Mouse (Mus musculus) megakaryocyte, embryonic 14.5 days (primary cell): ENCODE measurements around the gene Slc6a11. TPM values are rescaled to one million over a fixed set of nuclear protein-coding genes. Genes with fewer than 3 reads are reported as not detected.

Source experiments
- H3K27me3 ChIP-seq: replicated peaks from 2 replicates; pipeline ENCODE3; 2012; ENCODE audit warnings: inconsistent platforms
- H3K36me3 ChIP-seq: replicated peaks from 2 replicates; pipeline ENCODE3; 2012; ENCODE audit warnings: low read length, inconsistent platforms, mixed read lengths
- H3K4me1 ChIP-seq: 2 replicates; pipeline ENCODE4 v1.6.1; 2012; ENCODE audit warnings: inconsistent platforms
- H3K4me3 ChIP-seq: replicated peaks from 2 replicates; pipeline ENCODE3; 2012; ENCODE audit warnings: moderate library complexity, mild to moderate bottlenecking, inconsistent platforms
- H3K9me3 ChIP-seq: 2 replicates; pipeline ENCODE4 v1.6.1; 2012; ENCODE audit warnings: inconsistent platforms
- FLI1 ChIP-seq: IDR thresholded peaks from 2 replicates; pipeline ENCODE4 v1.6.1; 2012; ENCODE audit warnings: low read length, inconsistent platforms, mixed read lengths
- GATA1 ChIP-seq: IDR thresholded peaks from 3 replicates; pipeline ENCODE4 v1.6.1; 2012; ENCODE audit warnings: mixed read lengths, low read length, inconsistent platforms, borderline replicate concordance
- polyA plus RNA-seq: library from polyadenylated mRNA; stranded (reverse); fragments of >175 nt; gene quantifications from 2 replicates; pipeline ENCODE4 v1.2.3, GENCODE M21; 2012; ENCODE audit warnings: low replicate concordance; ENCODE audit not compliant: insufficient read depth

Slc6a11 gene
- polyA plus RNA-seq, 1 experiment = not detected

DNA sequence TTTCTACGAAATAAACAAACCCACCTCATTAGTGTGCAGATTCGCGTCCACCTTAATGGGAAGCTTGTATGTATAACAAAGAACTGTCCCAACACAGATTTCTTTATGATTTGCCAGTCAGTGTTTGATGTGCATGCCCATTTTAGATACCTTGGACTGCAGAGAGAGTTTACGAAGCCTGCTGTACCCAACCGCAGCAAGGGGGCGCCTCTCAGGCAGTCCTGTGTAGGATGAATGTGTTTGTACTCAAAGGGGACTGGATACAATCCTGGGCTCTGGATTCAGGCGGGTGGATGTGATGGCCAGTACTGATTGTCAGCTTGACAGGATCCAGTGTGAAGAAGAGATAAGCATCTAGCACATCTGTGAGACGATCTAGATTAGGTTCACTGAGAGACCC lies 144.8 kb downstream of the Slc6a11 start:
- no peak overlapping the region for H3K4me3 ChIP-seq
- no peaks in the 10 kb centered on the region for H3K9me3 ChIP-seq
- no peaks in the 10 kb centered on the region for H3K4me1 ChIP-seq
- no peak for TF ChIP-seq FLI1
- H3K27me3 ChIP-seq = peaks cover 38% of the 10 kb centered on the region
- H3K36me3 ChIP-seq = no peaks in the 10 kb centered on the region

DNA sequence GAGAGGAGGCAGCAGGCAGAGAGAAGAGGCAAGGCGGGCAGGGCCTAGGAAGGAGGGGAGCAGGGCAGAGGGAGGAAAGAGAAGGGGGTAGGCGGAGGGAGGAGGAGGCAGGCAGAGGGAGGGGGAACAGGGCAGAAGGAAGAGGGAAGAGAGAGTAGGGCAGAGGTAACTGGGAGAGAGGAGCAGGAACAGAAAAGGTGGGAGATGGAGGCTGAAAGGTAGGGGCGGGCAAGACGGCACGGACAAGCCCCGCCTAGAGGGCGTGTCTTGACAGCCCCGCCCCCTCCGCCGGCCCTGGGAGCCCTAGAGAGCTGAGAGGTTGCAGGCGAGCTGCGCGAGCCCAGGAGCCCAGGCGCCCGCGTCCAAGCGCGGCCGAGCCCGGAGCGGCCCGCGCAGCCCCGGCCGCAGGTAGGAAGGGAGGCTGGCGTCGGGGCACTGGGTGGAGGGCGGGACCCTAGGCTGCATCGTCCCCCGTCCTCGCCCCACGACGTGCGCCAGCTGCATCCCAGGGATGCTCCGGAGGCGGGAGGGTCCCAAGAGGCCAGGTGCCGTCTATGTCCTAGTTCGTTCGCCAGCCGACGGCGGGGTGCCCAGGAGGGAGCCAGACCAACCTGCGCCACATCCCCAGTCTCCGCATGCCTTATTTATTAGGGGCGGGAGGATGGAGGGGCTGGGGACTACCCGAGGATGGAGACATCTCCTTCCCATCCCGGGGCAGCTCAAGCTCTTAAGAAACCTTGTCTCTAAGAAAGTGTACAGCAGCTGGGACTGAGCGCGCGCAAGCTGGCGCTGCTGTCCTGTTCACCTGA lies 151.6 kb downstream of the Slc6a11 start, which contains the start of gene Slc6a1:
TSS of gene Slc6a1 (plus strand) at position 167 of the 809 bp plus-strand sequence.
- no peak within 1 kb of the TSS for H3K4me3 ChIP-seq
- H3K36me3 ChIP-seq = no peaks in the 10 kb centered on the region
- H3K27me3 ChIP-seq = peaks cover 64% of the 10 kb centered on the region
- H3K9me3 ChIP-seq = no peaks in the 10 kb centered on the region
- H3K4me1 ChIP-seq = no peaks in the 10 kb centered on the region; the same call in 1 of the 2 replicates
- TF ChIP-seq FLI1 (no peak), GATA1 (no peak)

DNA sequence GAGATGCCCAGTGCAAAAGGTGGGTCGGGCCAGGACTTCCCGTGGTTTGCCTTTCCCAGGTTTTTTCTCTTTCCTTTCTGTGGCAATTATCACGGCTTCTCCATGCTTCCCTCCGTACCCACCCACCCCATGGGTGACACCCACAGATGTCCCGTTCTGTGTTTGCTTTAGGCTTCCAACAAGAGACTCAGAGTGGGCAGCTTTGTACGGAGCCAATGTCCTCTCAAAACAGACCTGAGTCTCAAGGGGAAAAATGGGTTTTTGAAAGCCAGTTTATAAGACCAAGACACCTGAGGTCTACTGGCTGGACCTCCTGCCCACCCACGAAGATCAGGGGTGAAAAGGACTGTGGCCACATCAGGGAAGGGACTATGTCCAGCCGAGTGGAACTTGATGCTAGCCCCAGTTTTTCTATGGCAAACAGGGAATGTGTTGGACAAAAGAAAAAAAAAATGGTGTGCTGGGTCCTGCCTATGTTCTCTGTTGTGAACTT lies 152.3 kb downstream of the Slc6a11 start:
- no peak for TF ChIP-seq FLI1
- TF ChIP-seq GATA1 = no peak
- peaks cover 67% of the 10 kb centered on the region for H3K27me3 ChIP-seq
- H3K36me3 ChIP-seq = no peaks in the 10 kb centered on the region
- no peaks in the 10 kb centered on the region for H3K9me3 ChIP-seq
- H3K4me3 ChIP-seq = no peak overlapping the region
- no peaks in the 10 kb centered on the region; the same call in 1 of the 2 replicates for H3K4me1 ChIP-seq

DNA sequence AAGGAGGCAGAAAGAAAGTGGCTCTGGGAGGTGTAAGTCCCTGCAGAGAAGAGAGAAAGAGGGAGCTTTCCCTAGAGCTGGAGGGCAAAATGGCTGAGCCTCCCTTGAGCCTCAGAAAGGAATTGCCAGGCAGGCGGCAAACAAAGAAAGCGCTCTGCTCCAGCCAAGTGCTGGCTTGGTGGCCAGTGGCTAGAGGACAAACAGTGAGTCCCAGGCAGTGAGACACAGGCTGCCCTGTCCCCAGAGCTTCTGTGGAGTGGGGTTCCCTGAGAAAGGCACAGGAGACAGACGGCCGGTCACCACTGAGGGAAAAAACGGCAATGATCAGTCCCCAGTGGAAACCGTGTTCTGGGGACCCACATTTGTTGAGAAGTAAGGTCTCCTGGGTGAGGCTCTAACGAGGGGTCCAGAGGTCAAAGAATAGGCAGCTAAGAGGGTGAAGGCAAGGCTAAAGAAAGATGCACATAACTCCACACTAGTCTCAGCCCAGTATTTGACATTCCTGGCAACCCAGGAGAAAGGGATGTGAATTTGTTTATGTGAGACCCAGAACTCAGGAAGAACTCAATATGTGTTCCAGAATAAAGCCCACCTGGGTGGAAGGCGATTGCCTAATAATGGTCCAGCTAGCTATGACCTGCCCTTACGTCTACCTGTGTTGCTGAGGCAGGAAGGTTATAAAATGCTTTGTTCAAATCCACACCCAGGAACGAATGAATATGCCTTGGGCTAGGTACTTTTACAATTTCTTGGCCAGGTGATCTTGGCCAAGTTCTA lies 153.1 kb downstream of the Slc6a11 start:
- Histone ChIP-seq H3K9me3 (no peaks in the 10 kb centered on the region), H3K27me3 (peaks cover 70% of the 10 kb centered on the region)
- TF ChIP-seq FLI1 = no peak
- TF ChIP-seq GATA1 = no peak

DNA sequence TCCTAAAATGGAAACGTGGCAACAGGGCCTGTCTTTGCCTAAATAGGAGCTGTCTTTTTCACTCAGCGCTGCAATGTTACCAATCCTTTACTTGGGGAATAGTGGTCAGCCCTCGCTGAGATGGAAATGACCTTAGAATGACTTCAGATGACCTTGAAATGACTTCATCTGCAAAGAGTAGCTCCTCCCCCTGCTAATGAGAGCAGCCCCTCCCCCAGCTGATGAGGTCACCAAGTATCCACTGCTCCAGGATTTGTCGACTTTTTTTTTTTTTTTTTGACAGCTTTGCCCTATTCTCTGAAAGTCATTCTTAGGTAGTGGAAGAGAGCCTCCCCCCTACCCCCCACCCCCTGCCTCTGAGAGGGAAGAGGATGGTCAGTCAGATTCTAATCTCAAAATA lies 154.4 kb downstream of the Slc6a11 start:
- no peak overlapping the region for H3K4me3 ChIP-seq
- H3K4me1 ChIP-seq = peaks cover 3% of the 10 kb centered on the region; the same call in 1 of the 2 replicates
- TF ChIP-seq FLI1 (no peak), GATA1 (no peak)
- peaks cover 78% of the 10 kb centered on the region for H3K27me3 ChIP-seq
- no peaks in the 10 kb centered on the region for H3K9me3 ChIP-seq
- H3K36me3 ChIP-seq = no peaks in the 10 kb centered on the region

More for the DNA sequence above, 153.1 kb downstream of the Slc6a11 start:
- Histone ChIP-seq H3K4me1 (peaks cover 3% of the 10 kb centered on the region; the same call in 1 of the 2 replicates), H3K36me3 (no peaks in the 10 kb centered on the region), H3K4me3 (no peak overlapping the region)

DNA sequence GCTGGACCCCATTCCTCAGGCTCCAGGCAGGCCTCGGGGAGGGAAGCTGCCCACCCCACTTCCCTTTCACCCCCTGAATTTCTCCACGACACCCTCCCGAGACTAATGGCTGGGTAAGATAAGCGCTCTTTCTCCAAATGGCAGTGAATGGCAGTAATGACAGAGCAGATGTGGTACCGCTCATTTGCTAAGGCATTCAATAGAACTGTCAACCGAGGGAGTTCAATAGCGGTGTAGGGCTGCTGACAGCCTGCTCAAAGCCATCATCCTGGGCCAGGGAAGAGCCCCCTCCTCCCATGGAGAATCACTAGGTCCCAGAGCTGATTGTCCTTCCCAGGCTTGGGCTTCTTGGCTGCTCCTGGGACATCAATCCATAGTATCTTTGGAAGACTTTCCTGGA lies 158.1 kb downstream of the Slc6a11 start:
- Histone ChIP-seq H3K27me3 (peaks cover 62% of the 10 kb centered on the region), H3K9me3 (no peaks in the 10 kb centered on the region), H3K36me3 (no peaks in the 10 kb centered on the region), H3K4me3 (no peak overlapping the region), H3K4me1 (peaks cover 8% of the 10 kb centered on the region; the same call in 1 of the 2 replicates)
- no peak for TF ChIP-seq FLI1
- no peak for TF ChIP-seq GATA1

DNA sequence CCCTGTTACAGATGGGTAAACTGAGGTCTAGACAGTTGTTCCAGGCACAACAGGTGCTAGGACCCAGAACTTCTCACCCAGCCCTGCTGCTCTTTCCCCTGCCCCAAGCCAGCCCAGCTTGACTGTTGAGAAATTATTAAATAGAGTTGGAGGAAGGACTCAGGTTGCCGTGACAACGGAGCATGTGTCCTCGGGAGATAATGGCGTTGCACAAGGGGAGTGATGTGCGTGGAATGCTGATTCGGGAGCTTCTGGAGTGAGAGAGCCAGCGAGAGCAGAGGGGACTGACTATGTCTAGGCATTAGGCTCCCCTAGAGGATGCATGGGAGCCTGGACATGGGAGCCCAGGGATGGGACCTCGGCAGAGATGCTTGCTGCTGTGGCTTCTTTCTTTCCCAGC lies 159.1 kb downstream of the Slc6a11 start:
- no peak for TF ChIP-seq FLI1
- no peak for TF ChIP-seq GATA1
- Histone ChIP-seq H3K9me3 (no peaks in the 10 kb centered on the region), H3K27me3 (peaks cover 57% of the 10 kb centered on the region)

DNA sequence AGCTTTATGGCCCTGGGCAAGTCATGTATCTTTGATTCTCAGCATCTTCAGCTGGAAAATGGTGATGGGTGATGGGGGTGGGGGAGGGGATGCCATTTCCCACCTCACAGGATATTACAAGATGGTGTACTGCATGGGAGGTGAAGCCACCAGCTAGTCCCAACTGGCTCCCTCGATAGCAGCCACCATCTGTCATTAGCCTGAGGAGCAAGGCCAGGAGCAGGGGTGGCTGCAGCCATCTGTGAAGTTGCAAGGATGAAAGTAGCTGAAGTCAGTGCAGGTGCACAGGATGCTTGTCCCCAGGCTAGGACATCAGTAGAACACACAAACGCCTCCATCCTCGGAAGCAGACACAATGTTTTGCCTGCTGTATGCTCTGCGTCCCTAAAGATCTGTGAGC lies 159.9 kb downstream of the Slc6a11 start:
- H3K27me3 ChIP-seq = peaks cover 57% of the 10 kb centered on the region
- TF ChIP-seq GATA1 (no peak), FLI1 (no peak)
- H3K4me3 ChIP-seq = no peak overlapping the region
- no peaks in the 10 kb centered on the region for H3K36me3 ChIP-seq
- H3K4me1 ChIP-seq = peaks cover 8% of the 10 kb centered on the region; the same call in 1 of the 2 replicates
- no peaks in the 10 kb centered on the region for H3K9me3 ChIP-seq

More for the DNA sequence above, 159.1 kb downstream of the Slc6a11 start:
- peaks cover 8% of the 10 kb centered on the region; the same call in 1 of the 2 replicates for H3K4me1 ChIP-seq
- no peaks in the 10 kb centered on the region for H3K36me3 ChIP-seq
- no peak overlapping the region for H3K4me3 ChIP-seq

DNA sequence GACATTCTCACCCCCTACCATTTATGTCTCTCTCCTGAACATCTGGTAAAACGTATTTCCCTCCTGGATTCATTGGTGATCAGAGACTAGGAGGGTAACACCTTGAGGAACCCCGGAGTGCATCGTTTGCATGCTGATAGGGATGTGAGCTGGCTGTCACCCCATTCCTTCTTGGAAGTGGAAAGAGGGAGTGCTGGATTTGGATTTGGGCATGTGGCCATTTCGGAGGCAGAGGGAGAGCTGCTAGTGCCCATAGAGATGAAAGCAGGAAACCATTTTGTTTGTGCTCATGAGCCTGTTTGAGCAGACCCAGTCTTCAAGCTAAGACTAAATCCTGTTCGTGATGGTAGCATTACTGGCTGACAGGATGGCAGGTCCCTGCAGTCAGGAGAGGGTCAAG lies 160.4 kb downstream of the Slc6a11 start:
- H3K36me3 ChIP-seq = no peaks in the 10 kb centered on the region
- no peak overlapping the region for H3K4me3 ChIP-seq
- H3K27me3 ChIP-seq = peaks cover 57% of the 10 kb centered on the region
- H3K4me1 ChIP-seq = peaks cover 8% of the 10 kb centered on the region; the same call in 1 of the 2 replicates
- H3K9me3 ChIP-seq = no peaks in the 10 kb centered on the region
- TF ChIP-seq GATA1 = no peak
- TF ChIP-seq FLI1 = no peak
